Mouse (Mus musculus) heart, postnatal 0 days (tissue): ENCODE data around the gene Pradc1.

Experiments used
- CTCF ChIP-seq: IDR thresholded peaks from 2 replicates; pipeline ENCODE4 v1.5.1; 2016; ENCODE audit warnings: antibody characterized with exemption, control low read depth, low read depth
- EP300 ChIP-seq: IDR thresholded peaks from 2 replicates; pipeline ENCODE4 v1.6.1; 2016; ENCODE audit warnings: antibody characterized with exemption, low read depth

DNA sequence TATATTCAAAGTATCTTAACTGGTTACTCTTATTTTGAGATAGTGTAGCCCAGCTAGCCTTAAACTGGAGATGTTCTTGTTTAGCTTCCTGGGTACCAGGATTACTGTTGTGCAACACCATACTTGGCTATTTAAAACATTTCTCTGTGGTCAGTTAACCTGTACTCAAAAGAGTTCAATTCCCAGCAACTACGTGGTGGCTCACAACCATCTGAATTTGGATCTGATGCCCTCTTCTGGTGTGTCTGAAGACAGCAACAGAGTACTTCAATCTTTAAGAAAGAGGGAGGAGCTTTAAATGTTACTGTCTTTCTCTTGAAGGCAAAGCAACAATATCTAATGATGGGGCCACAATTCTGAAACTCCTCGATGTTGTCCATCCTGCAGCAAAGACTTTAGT is 7.9 kb upstream of the Pradc1 start:
- TF ChIP-seq EP300, result no peak
- no peak for TF ChIP-seq CTCF
